Mouse (Mus musculus) G1E (cell line): ENCODE measurements around the gene Samd7.

ENCODE experiments used
- CTCF ChIP-seq: IDR thresholded peaks from 2 replicates; pipeline ENCODE4 v1.5.1; 2012; ENCODE audit warnings: low read depth, low read length, inconsistent platforms, mixed read lengths
- TAL1 ChIP-seq: conservative IDR thresholded peaks from 2 replicates; pipeline ENCODE4 v1.6.1; 2012; ENCODE audit warnings: low read depth, low read length, inconsistent platforms, mixed read lengths

- TF ChIP-seq CTCF = no peak
- TF ChIP-seq TAL1 = no peak
These were observed 66.8 kb downstream of the Samd7 start for GRCm38 (mm10) chr3:30812881-30813280.
